Mouse (Mus musculus): Measurements from ENCODE around the gene Sh2d5.

DNA sequence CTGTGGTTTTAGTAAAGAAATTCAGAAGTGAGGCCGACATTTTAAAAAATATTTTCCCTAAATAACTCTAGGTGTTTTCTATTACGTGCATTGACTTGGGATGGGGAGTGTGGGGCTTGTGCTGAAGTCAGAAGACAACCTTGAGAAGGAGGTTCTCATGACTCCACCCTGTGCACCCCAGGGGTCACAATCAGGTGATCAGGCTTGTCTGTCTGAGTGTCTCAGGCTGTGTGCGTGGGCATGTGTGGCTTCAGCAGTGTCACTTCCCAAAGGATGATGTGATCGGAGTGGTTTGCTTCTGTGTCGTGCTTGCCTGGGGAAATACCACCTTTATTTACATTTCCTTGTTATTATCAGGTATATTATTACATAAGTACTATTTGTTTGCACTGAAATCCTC lies 30.9 kb upstream of the Sh2d5 start:
- TF ChIP-seq CTCF (IDR thresholded peaks at IDR 0.05; ENCODE audit: extremely low read depth, insufficient read length, insufficient replicate concordance, low read depth, low read length) = no peak
- TF ChIP-seq POLR2A (IDR thresholded peaks at IDR 0.05; ENCODE audit: low read depth, low read length) = no peak
